Mouse (Mus musculus) CD4-positive naive resting alpha-beta T cell, adult 57 days (primary cell): Measurements from ENCODE around the gene Igll1. TPM values are rescaled to one million over a fixed set of nuclear protein-coding genes. Genes with fewer than 3 reads are reported as not detected.

Source experiments
- total RNA-seq: library from RNA; stranded (reverse); gene quantifications from one replicate; pipeline ENCODE4 v1.2.4, GENCODE M21; 2023

Igll1 gene
- not detected for total RNA-seq

GRCm38 (mm10) chr16:16863978-16864377, at the start of gene Igll1:
TSS of gene Igll1 (minus strand) at chr16:16863985.

GRCm38 (mm10) chr16:16896382-16897055, 32.7 kb upstream of the Igll1 start, which contains the start of gene Ppm1f:
TSS of gene Ppm1f (plus strand) at chr16:16896469.

DNA sequence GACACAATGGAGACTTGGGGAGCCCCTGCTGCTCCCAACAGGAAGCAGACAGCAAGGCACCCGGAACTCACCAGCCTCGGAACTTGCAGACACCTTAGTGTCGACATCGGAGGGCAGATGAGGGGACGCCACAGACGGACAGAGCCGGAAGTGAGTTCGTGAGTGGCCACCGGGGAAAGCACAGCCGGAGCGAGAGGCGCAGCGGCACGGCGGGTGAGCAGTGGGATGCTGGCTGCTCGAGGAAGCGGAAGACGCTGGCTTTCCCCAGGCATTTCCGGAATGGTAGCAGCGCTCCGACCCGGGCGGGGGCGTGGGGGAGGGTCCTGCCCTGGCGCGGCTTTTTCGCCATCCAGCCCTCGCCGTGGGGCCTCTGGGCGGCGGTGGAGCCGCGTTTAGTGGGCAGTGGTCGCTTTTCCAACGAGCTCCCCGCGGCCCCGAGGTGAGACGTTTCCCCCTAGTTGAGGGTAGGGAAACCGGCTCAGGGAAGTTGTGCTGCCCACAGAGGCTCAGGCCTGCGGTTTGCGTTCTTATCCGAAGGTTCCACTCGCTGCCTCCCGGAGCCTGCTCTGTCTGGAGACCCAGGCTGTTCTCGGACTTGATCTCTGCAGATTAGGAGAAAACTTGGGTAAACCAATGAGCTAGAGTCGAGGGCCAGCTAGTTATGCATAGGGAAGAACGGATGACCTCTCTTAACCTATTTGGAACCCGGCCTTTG, 7.0 kb upstream of the Igll1 start, which contains the start of the genes Top3b and Vpreb1:
Gene Top3b (plus strand): TSS at position 120 of the 715 bp plus-strand sequence.
Gene Vpreb1 (minus strand): TSS at position 227 of the 715 bp plus-strand sequence.

DNA sequence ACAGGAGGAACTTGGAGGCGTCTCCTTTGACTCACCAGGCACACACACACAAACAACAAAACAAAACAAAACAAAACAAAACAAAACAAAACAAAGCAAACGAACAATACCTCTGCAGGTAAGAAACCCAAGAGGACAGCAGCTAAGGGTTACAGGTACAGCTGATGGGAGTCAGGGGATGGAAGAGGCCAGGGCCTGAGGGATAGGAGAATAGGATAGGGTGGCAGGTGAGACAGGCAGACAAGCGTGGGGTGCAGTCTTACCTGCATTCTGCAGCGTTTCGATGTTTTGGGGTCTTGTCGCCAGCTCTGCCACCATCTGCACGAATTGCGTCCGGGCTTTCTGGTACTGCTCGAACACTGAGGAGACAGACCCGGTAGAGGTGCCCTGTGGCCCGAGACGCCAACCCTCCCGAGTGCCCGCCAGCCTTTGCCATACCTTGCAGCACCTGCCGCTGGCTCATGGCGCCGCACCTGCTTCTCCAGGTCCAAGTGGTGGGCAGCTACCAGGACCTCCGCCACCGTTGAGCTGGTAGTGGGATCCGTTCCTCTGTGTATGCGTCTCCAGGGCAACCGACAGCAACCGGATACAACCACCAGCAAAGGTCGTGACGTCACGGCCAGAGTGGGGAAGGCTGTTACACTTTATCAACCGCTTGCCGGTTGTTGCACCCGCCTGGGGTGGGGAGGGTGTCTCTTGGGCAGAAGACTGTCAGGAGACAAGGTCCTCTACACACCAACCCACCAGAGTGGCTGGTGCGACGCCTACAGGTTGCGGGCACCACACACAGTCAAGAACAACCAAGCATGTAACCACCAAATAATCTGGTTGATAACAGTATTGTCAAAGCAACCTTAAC, 34.8 kb downstream of the Igll1 start, which contains the start of gene Spag6l:
Gene Spag6l (minus strand): TSS at position 700 of the 859 bp plus-strand sequence.

Other genes with a start within 250 kb of the Igll1 start
- gene Olfr19, start 187.6 kb downstream of the Igll1 start, total RNA-seq: not detected
- gene Spag6l, start 34.5 kb downstream of the Igll1 start, total RNA-seq: 9.5 TPM
- 101 TPM for gene Top3b, start 6.8 kb upstream of the Igll1 start, total RNA-seq
- 3.0 TPM for gene Vpreb1, start 6.9 kb upstream of the Igll1 start, total RNA-seq
- 18.6 TPM for gene Ppm1f, start 32.5 kb upstream of the Igll1 start, total RNA-seq
- gene Mapk1, start 119.4 kb upstream of the Igll1 start, total RNA-seq: 182 TPM
- gene Ypel1, start 205.7 kb upstream of the Igll1 start, total RNA-seq: 1.5 TPM
- 124 TPM for gene Ppil2, start 247.3 kb upstream of the Igll1 start, total RNA-seq